Mouse (Mus musculus) liver, adult 10 weeks (tissue): ENCODE results near the gene Trim5. TPM values are rescaled to one million over a fixed set of nuclear protein-coding genes. Genes with fewer than 3 reads are reported as not detected.

Source experiments
- polyA plus RNA-seq: library from polyadenylated mRNA; stranded (reverse); fragments of 350-450 nt; fragmentation: Illumina TruSeq; extraction: RNeasy Lipid Tissue Mini Kit (QIAGEN cat#74804); gene quantifications from one replicate; pipeline ENCODE4 v1.2.3, GENCODE M21; 2014; ENCODE audit warnings: low read depth, low replicate concordance

Gene Trim5
- polyA plus RNA-seq, result 3.6 TPM

GRCm38 (mm10) chr7:104287576-104288443, at the start of gene Trim5:
Gene Trim5 (minus strand): TSS chr7:104288094.

GRCm38 (mm10) chr7:104329171-104329570, 41.3 kb upstream of the Trim5 start, which contains the start of gene Trim34b:
Gene Trim34b (plus strand): TSS chr7:104329471.

GRCm38 (mm10) chr7:104315369-104316080, 27.6 kb upstream of the Trim5 start, which contains the start of gene Trim12a:
Gene Trim12a (minus strand): TSS chr7:104315466.

GRCm38 (mm10) chr7:104244287-104245181, 43.4 kb downstream of the Trim5 start, which contains the start of gene Trim34a:
Gene Trim34a (plus strand): TSS chr7:104244457.

GRCm38 (mm10) chr7:104218701-104219569, 69.0 kb downstream of the Trim5 start, which contains the start of gene Trim6:
Gene Trim6 (plus strand): TSS chr7:104218793.

Other genes starting within 250 kb of the Trim5 start
- not detected for gene Olfr642, start 235.4 kb downstream of the Trim5 start, polyA plus RNA-seq
- gene 4930516K23Rik, start 226.6 kb downstream of the Trim5 start, polyA plus RNA-seq, result not detected
- not detected for gene Olfr644, start 216.2 kb downstream of the Trim5 start, polyA plus RNA-seq
- gene Olfr645, start 202.6 kb downstream of the Trim5 start, polyA plus RNA-seq, result not detected
- gene Olfr646, start 183.2 kb downstream of the Trim5 start, polyA plus RNA-seq, result not detected
- not detected for gene Ubqln5, start 158.3 kb downstream of the Trim5 start, polyA plus RNA-seq
- not detected for gene Olfr643, start 150.7 kb downstream of the Trim5 start, polyA plus RNA-seq
- not detected for gene Ubqln3, start 144.8 kb downstream of the Trim5 start, polyA plus RNA-seq
- not detected for gene Ubqlnl, start 137.5 kb downstream of the Trim5 start, polyA plus RNA-seq
- not detected for gene Olfm5, start 123.3 kb downstream of the Trim5 start, polyA plus RNA-seq
- not detected for gene Olfr648, start 104.7 kb downstream of the Trim5 start, polyA plus RNA-seq
- not detected for gene Olfr649, start 92.1 kb downstream of the Trim5 start, polyA plus RNA-seq
- 0.34 TPM for gene Trim6, start 69.3 kb downstream of the Trim5 start, polyA plus RNA-seq
- gene Trim34a, start 43.6 kb downstream of the Trim5 start, polyA plus RNA-seq, result 14.9 TPM
- gene Trim12a, start 27.4 kb upstream of the Trim5 start, polyA plus RNA-seq, result 16.4 TPM
- not detected for gene Trim34b, start 41.4 kb upstream of the Trim5 start, polyA plus RNA-seq
- gene Trim12c, start 65.3 kb upstream of the Trim5 start, polyA plus RNA-seq, result 14.0 TPM
- gene Trim30b, start 81.8 kb upstream of the Trim5 start, polyA plus RNA-seq, result 0.34 TPM
- gene Trim30c, start 112.7 kb upstream of the Trim5 start, polyA plus RNA-seq, result 0.29 TPM
- 14.2 TPM for gene Trim30a, start 177.1 kb upstream of the Trim5 start, polyA plus RNA-seq
- gene Trim30d, start 219.8 kb upstream of the Trim5 start, polyA plus RNA-seq, result 14.9 TPM